Mouse (Mus musculus) lung, postnatal 36 days (tissue): Measurements from ENCODE around the gene Ube2g1.

ENCODE experiments used
- DNase-seq: peaks from one replicate; pipeline ENCODE4 v3.0.0; 2022; ENCODE audit warnings: mixed read lengths

Ube2g1 gene

GRCm38 (mm10) chr11:72606694-72607407 lies at the start of gene Ube2g1:
Ube2g1 (plus strand) TSS chr11:72607283.
- DNase-seq, result peak; percentile 98

GRCm38 (mm10) chr11:72558155-72558554 lies 48.9 kb upstream of the Ube2g1 start:
- no peak for DNase-seq

- DNase-seq, result no peak
These were observed 46.4 kb upstream of the Ube2g1 start for GRCm38 (mm10) chr11:72560661-72561060.

GRCm38 (mm10) chr11:72564232-72564807 lies 42.8 kb upstream of the Ube2g1 start:
- peak; percentile 61 for DNase-seq

GRCm38 (mm10) chr11:72566304-72566703 lies 40.8 kb upstream of the Ube2g1 start:
- DNase-seq, result no peak

- DNase-seq, result no peak
These were observed 40.2 kb upstream of the Ube2g1 start for GRCm38 (mm10) chr11:72566816-72567338.

- DNase-seq, result peak; percentile 50
These were observed 38.0 kb upstream of the Ube2g1 start for GRCm38 (mm10) chr11:72569051-72569450.

- no peak for DNase-seq
These were observed 37.3 kb upstream of the Ube2g1 start for GRCm38 (mm10) chr11:72569671-72570318.

GRCm38 (mm10) chr11:72570319-72570979 lies 36.6 kb upstream of the Ube2g1 start:
- peak; percentile 91 for DNase-seq

GRCm38 (mm10) chr11:72573819-72574218 lies 33.3 kb upstream of the Ube2g1 start:
- peak; percentile 79 for DNase-seq

- DNase-seq, result no peak
These were observed 31.0 kb upstream of the Ube2g1 start for GRCm38 (mm10) chr11:72576111-72576465.

GRCm38 (mm10) chr11:72576466-72577351 lies 30.4 kb upstream of the Ube2g1 start:
- DNase-seq, result peak; percentile 51

- no peak for DNase-seq
These were observed 28.6 kb upstream of the Ube2g1 start for GRCm38 (mm10) chr11:72578471-72578870.

- peak; percentile 74 for DNase-seq
These were observed 25.3 kb upstream of the Ube2g1 start for GRCm38 (mm10) chr11:72581609-72582447.

- no peak for DNase-seq
These were observed 24.7 kb upstream of the Ube2g1 start for GRCm38 (mm10) chr11:72582448-72582705.

- no peak for DNase-seq
These were observed 24.0 kb upstream of the Ube2g1 start for GRCm38 (mm10) chr11:72583092-72583491.

- DNase-seq, result no peak
These were observed 20.5 kb upstream of the Ube2g1 start for GRCm38 (mm10) chr11:72586570-72586969.

GRCm38 (mm10) chr11:72587537-72588233 lies 19.4 kb upstream of the Ube2g1 start:
- DNase-seq, result peak; percentile 59

GRCm38 (mm10) chr11:72595010-72595737 lies 11.9 kb upstream of the Ube2g1 start:
- no peak for DNase-seq

GRCm38 (mm10) chr11:72597780-72598179 lies 9.3 kb upstream of the Ube2g1 start:
- no peak for DNase-seq
